Mouse (Mus musculus): ENCODE results near the gene Fbxl7. TPM values are rescaled to one million over a fixed set of nuclear protein-coding genes. Genes with fewer than 3 reads are reported as not detected.
A peak's percentile ranks its signal among the peaks of the same experiment; 100 is the strongest.

Fbxl7 gene
- polyA plus RNA-seq, 1 experiment from 2014 or later, result 9.1 TPM

GRCm38 (mm10) chr15:26693075-26693474, 202.3 kb downstream of the Fbxl7 start:
- H3K9me3 ChIP-seq (ENCODE audit: control insufficient read depth, low read length), result no peaks in the 10 kb centered on the region
- peaks cover 4% of the 10 kb centered on the region; the same call in 1 of the 2 replicates for H3K4me1 ChIP-seq (ENCODE audit: control insufficient read depth, insufficient read depth, low read depth, low read length)
- WGBS, result 53% methylated on average over 3 of the region's 3 CpGs
- H3K27me3 ChIP-seq (replicated peaks; ENCODE audit: control insufficient read depth, insufficient read depth, low read length), result no peaks in the 10 kb centered on the region
- no peak overlapping the region for H3K27ac ChIP-seq (ENCODE audit: low read depth, low read length)
- H3K4me3 ChIP-seq (ENCODE audit: low read length), result no peak overlapping the region
- ATAC-seq, result 0 out of 2 replicates have a peak, but pooled peaks have one; percentile 69
- no peak overlapping the region for H3K4me2 ChIP-seq (ENCODE audit: low read length)
- H3K9ac ChIP-seq (ENCODE audit: low read depth, low read length), result no peak overlapping the region
- no peaks in the 10 kb centered on the region for H3K36me3 ChIP-seq (ENCODE audit: control insufficient read depth, insufficient read depth, low read length)

GRCm38 (mm10) chr15:26688472-26689104, 206.8 kb downstream of the Fbxl7 start:
- Histone ChIP-seq H3K36me3 (ENCODE audit: control insufficient read depth, insufficient read depth, low read length) (no peaks in the 10 kb centered on the region), H3K4me1 (ENCODE audit: control insufficient read depth, insufficient read depth, low read depth, low read length) (peaks cover 4% of the 10 kb centered on the region; the same call in 1 of the 2 replicates), H3K27ac (ENCODE audit: low read depth, low read length) (no peak overlapping the region), H3K4me2 (ENCODE audit: low read length) (no peak overlapping the region), H3K9ac (ENCODE audit: low read depth, low read length) (no peak overlapping the region), H3K27me3 (replicated peaks; ENCODE audit: control insufficient read depth, insufficient read depth, low read length) (no peaks in the 10 kb centered on the region), H3K4me3 (ENCODE audit: low read length) (no peak overlapping the region), H3K9me3 (ENCODE audit: control insufficient read depth, low read length) (no peaks in the 10 kb centered on the region)
- ATAC-seq, result peak; percentile 65; the same call in 1 of the 2 replicates
- WGBS, result 52% methylated on average over 10 of the region's 10 CpGs

- Histone ChIP-seq H3K27ac (ENCODE audit: low read depth, low read length) (no peak overlapping the region), H3K27me3 (replicated peaks; ENCODE audit: control insufficient read depth, insufficient read depth, low read length) (no peaks in the 10 kb centered on the region), H3K9ac (ENCODE audit: low read depth, low read length) (no peak overlapping the region), H3K4me2 (ENCODE audit: low read length) (no peak overlapping the region), H3K4me1 (ENCODE audit: control insufficient read depth, insufficient read depth, low read depth, low read length) (peaks cover 4% of the 10 kb centered on the region; the same call in 1 of the 2 replicates), H3K4me3 (ENCODE audit: low read length) (no peak overlapping the region), H3K9me3 (ENCODE audit: control insufficient read depth, low read length) (no peaks in the 10 kb centered on the region), H3K36me3 (ENCODE audit: control insufficient read depth, insufficient read depth, low read length) (no peaks in the 10 kb centered on the region)
- ATAC-seq, result 0 out of 2 replicates have a peak, but pooled peaks have one; percentile 50
- WGBS, result 43% methylated on average over 7 of the region's 7 CpGs
Observed at GRCm38 (mm10) chr15:26687729-26688128, 207.7 kb downstream of the Fbxl7 start.

GRCm38 (mm10) chr15:26682279-26682678, 213.1 kb downstream of the Fbxl7 start:
- Histone ChIP-seq H3K4me3 (ENCODE audit: low read length) (no peak overlapping the region), H3K4me2 (ENCODE audit: low read length) (no peak overlapping the region), H3K9ac (ENCODE audit: low read depth, low read length) (no peak overlapping the region), H3K36me3 (ENCODE audit: control insufficient read depth, insufficient read depth, low read length) (no peaks in the 10 kb centered on the region), H3K27me3 (replicated peaks; ENCODE audit: control insufficient read depth, insufficient read depth, low read length) (no peaks in the 10 kb centered on the region), H3K4me1 (ENCODE audit: control insufficient read depth, insufficient read depth, low read depth, low read length) (no peaks in the 10 kb centered on the region), H3K9me3 (ENCODE audit: control insufficient read depth, low read length) (no peaks in the 10 kb centered on the region), H3K27ac (ENCODE audit: low read depth, low read length) (no peak overlapping the region)
- 87% methylated on average over 9 of the region's 9 CpGs for WGBS
- ATAC-seq, result no peak

GRCm38 (mm10) chr15:26673239-26673859, 222.0 kb downstream of the Fbxl7 start:
- no peak overlapping the region for H3K4me3 ChIP-seq (ENCODE audit: low read length)
- H3K4me2 ChIP-seq (ENCODE audit: low read length), result no peak overlapping the region
- no peak overlapping the region for H3K9ac ChIP-seq (ENCODE audit: low read depth, low read length)
- peak; percentile 48; the same call in 1 of the 2 replicates for ATAC-seq
- H3K27me3 ChIP-seq (replicated peaks; ENCODE audit: control insufficient read depth, insufficient read depth, low read length), result no peaks in the 10 kb centered on the region
- H3K27ac ChIP-seq (ENCODE audit: low read depth, low read length), result no peak overlapping the region
- H3K36me3 ChIP-seq (ENCODE audit: control insufficient read depth, insufficient read depth, low read length), result no peaks in the 10 kb centered on the region
- H3K4me1 ChIP-seq (ENCODE audit: control insufficient read depth, insufficient read depth, low read depth, low read length), result no peaks in the 10 kb centered on the region; the same call in 1 of the 2 replicates
- WGBS, result 57% methylated on average over 5 of the region's 5 CpGs
- no peaks in the 10 kb centered on the region for H3K9me3 ChIP-seq (ENCODE audit: control insufficient read depth, low read length)

GRCm38 (mm10) chr15:26654988-26655387, 240.4 kb downstream of the Fbxl7 start:
- Histone ChIP-seq H3K27ac (ENCODE audit: low read depth, low read length) (no peak overlapping the region), H3K4me3 (ENCODE audit: low read length) (no peak overlapping the region), H3K27me3 (replicated peaks; ENCODE audit: control insufficient read depth, insufficient read depth, low read length) (no peaks in the 10 kb centered on the region), H3K9ac (ENCODE audit: low read depth, low read length) (no peak overlapping the region), H3K4me1 (ENCODE audit: control insufficient read depth, insufficient read depth, low read depth, low read length) (peaks cover 5% of the 10 kb centered on the region), H3K4me2 (ENCODE audit: low read length) (no peak overlapping the region), H3K9me3 (ENCODE audit: control insufficient read depth, low read length) (no peaks in the 10 kb centered on the region), H3K36me3 (ENCODE audit: control insufficient read depth, insufficient read depth, low read length) (no peaks in the 10 kb centered on the region)
- no peak for ATAC-seq
- WGBS, result 68% methylated on average over 8 of the region's 8 CpGs

- Histone ChIP-seq H3K27me3 (replicated peaks; ENCODE audit: control insufficient read depth, insufficient read depth, low read length) (no peaks in the 10 kb centered on the region), H3K9me3 (ENCODE audit: control insufficient read depth, low read length) (no peaks in the 10 kb centered on the region), H3K36me3 (ENCODE audit: control insufficient read depth, insufficient read depth, low read length) (no peaks in the 10 kb centered on the region), H3K9ac (ENCODE audit: low read depth, low read length) (no peak overlapping the region), H3K4me3 (ENCODE audit: low read length) (no peak overlapping the region), H3K4me2 (ENCODE audit: low read length) (no peak overlapping the region), H3K27ac (ENCODE audit: low read depth, low read length) (no peak overlapping the region), H3K4me1 (ENCODE audit: control insufficient read depth, insufficient read depth, low read depth, low read length) (no peaks in the 10 kb centered on the region)
- WGBS, result 89% methylated on average over 4 of the region's 4 CpGs
- no peak for ATAC-seq
Observed at GRCm38 (mm10) chr15:26642563-26642962, 252.8 kb downstream of the Fbxl7 start.

- Histone ChIP-seq H3K4me3 (ENCODE audit: low read length) (no peak overlapping the region), H3K27me3 (replicated peaks; ENCODE audit: control insufficient read depth, insufficient read depth, low read length) (no peaks in the 10 kb centered on the region), H3K9me3 (ENCODE audit: control insufficient read depth, low read length) (no peaks in the 10 kb centered on the region), H3K9ac (ENCODE audit: low read depth, low read length) (no peak overlapping the region), H3K4me2 (ENCODE audit: low read length) (no peak overlapping the region), H3K36me3 (ENCODE audit: control insufficient read depth, insufficient read depth, low read length) (no peaks in the 10 kb centered on the region), H3K4me1 (ENCODE audit: control insufficient read depth, insufficient read depth, low read depth, low read length) (no peaks in the 10 kb centered on the region), H3K27ac (ENCODE audit: low read depth, low read length) (no peak overlapping the region)
- no peak for ATAC-seq
- WGBS, result 72% methylated on average over 7 of the region's 7 CpGs
Observed at GRCm38 (mm10) chr15:26639726-26640125, 255.7 kb downstream of the Fbxl7 start.

GRCm38 (mm10) chr15:26635591-26635990, 259.8 kb downstream of the Fbxl7 start:
- Histone ChIP-seq H3K36me3 (ENCODE audit: control insufficient read depth, insufficient read depth, low read length) (no peaks in the 10 kb centered on the region), H3K9me3 (ENCODE audit: control insufficient read depth, low read length) (no peaks in the 10 kb centered on the region), H3K4me3 (ENCODE audit: low read length) (no peak overlapping the region), H3K27me3 (replicated peaks; ENCODE audit: control insufficient read depth, insufficient read depth, low read length) (no peaks in the 10 kb centered on the region), H3K9ac (ENCODE audit: low read depth, low read length) (no peak overlapping the region), H3K4me1 (ENCODE audit: control insufficient read depth, insufficient read depth, low read depth, low read length) (no peaks in the 10 kb centered on the region), H3K4me2 (ENCODE audit: low read length) (no peak overlapping the region), H3K27ac (ENCODE audit: low read depth, low read length) (no peak overlapping the region)
- no peak for ATAC-seq
- WGBS, result 67% methylated on average over 5 of the region's 5 CpGs
